Mouse (Mus musculus) 416B (cell line): ENCODE data around the gene Kctd4.

ENCODE experiments used
- DNase-seq: peaks from one replicate; pipeline ENCODE4 v3.0.0; 2011; ENCODE audit warnings: low read depth

Kctd4 gene

DNA sequence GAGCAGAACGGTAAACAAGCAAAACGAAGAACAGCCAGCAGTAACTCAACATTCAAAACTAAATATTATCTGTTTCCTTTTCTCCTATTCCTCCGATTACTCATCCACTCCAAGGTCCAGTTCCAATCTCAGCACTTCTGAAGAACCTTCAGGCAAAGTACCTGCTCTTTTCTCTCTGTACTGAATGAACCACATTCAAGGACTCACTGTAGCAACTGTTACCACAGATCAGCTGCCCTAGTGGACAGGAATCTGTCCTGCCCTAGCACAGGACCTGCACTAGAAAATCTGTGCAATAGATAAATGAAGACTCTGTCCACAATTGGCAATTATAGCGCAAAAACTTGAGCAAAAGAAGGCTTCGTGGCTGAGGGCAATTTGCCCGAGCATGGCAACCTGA, 36.1 kb downstream of the Kctd4 start:
- DNase-seq = no peak

DNA sequence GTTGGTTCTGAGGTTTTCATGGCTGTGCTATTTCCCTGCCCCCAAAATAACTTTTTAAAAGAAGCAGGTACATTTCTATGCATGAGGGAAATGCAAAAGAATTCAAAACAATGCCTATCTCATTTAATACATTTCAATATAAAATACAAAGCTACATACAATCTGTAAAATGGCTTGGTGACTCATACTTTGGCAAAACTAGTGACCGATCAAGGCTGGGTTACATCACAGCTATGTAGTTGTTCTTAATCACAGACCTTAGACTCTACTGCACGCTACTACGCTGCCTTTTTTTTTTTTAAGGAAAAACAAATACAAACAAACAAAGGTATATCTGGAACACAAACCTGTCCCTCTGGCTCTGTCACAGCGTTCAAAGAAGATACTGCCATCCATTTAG, 37.6 kb downstream of the Kctd4 start:
- peak; percentile 42 for DNase-seq

DNA sequence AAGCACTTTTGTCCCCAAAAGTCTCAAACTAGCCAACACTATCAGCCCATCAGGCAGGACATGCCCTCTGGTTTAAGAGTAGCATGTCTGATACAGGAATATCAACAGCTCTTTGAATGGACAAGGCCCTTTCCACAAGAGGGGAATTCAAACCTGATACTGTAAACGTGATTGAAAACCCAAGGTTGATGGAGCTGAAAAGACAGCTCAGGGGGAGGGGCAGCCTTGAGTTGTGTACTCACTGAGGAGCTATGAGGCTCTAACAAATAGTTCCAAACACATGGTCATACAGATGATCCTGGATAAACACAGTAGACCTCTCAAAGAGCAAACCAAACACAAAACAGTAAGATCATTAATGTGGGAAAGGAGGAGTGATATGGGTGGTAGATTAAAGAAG, 43.3 kb downstream of the Kctd4 start:
- no peak for DNase-seq

DNA sequence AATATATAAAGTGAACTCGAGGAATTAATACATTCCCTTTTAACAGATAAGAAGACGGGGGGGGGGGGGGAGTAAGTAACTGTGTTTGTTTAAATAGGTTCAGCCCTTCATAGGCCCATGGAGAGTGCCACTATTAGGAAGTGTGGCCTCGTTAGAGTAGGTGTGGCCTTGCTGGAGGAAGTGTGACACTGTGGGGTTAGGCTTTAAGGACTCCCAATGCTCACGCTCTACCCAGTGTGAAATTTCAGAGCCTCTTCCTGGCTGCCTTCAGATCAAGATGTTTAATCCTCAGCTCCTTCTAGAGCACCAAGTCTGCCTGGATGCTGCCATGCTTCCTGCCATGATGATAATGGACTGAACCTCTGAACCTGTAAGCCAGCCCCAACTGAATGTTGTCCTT, 47.0 kb downstream of the Kctd4 start:
- DNase-seq = peak; percentile 56

DNA sequence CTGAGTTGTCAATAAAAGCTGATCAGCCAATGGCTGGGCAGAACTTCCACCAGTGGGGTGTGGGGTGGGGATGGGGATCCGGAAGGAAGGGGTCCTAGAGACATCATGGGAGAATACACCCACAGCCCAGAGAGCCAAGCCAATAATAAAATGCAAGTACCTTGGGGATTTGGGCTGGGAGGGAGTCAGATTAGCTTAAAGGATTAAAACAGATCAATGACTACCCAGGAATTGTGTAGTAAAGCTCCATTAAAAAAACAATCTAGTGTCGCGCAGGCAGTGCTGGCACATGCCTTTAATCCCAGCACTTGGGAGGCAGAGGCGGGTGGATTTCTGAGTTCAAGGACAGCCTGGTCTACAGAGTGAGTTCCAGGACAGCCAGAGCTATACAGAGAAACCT, 50.2 kb downstream of the Kctd4 start:
- no peak for DNase-seq

DNA sequence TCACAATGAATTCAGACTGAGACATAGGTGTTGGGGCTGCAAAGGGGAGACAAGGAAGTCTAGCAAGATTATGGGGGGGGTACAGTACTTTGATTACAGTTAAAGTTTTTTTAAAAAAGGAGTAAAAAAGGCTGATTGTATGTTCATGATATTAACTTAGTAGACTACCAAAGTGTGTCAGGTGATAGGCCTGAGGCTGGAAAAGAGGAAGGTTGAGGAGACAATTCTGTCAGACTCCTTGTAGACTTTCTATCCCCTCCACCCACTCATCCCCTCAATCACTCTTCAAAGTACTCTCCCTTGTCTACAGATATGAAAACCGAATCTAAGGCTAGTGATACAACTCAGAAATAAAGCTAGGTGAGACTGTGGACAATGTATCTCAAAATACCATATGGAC, 53.4 kb downstream of the Kctd4 start:
- DNase-seq = no peak

DNA sequence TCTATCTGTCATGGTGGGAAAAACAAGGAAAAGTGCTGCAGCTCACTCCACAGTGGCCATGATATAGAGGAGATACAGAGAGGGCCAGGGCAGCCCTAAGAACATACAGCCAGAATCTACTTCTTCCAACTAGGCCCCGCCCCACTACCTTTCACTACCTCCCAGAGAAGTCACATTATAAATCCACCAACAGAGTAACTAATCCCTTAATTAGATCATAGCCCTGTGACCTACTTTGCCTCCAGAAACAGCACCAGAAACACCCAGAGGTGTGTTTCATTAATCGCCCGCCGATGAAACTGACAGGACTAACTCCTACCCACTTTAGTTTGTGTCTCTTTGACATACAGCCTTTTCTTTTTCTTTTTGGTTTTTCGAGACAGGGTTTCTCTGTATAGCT, 54.4 kb downstream of the Kctd4 start:
- DNase-seq = no peak

DNA sequence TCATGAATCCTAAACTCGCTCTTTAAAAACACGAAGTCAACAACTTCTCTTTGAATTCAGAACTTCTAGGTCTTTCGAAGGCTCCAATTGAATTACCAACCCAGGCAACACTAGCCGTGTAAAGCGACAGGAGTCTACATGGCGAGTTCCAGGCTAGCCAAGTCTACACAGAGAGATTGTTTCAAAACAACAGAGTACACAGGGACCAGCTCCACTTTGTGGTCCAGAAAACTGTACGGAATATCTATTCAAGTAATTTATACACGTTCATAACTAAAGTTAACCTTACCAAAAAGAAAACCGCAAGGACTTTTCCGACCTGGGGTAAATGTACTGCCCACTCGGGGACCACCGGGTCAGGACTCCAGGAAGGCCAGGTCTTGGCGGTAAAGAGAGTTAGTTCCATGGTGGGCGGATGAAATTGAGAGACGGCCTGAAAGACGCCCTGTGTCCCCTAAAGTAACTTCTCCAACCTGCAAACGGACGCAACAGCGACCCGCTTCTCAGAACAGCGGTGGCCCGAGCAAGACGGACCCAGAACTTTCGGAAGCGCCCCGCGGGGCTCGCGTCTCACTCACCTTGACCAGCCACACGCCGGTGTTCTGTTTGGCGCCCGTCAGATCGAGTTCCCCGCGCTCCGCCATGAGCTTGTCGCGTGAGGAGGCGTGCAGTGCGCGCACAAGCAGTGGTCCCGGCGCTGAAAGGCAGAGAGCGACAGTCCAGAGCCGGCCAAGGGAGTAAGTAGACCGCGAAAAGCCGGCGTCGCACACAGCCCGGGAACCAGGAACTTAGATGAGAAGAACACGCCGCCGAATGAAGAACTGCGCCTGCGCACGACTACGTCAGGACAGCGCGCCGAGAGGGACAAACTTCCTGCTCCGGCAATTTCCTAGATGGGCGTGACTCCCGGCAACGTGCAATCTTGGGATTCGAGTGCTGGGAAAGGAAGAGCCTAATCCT, 55.6 kb downstream of the Kctd4 start, which contains the start of gene Gtf2f2:
TSS of gene Gtf2f2 (minus strand) at position 764 of the 960 bp plus-strand sequence.
- DNase-seq = peak; percentile 94

DNA sequence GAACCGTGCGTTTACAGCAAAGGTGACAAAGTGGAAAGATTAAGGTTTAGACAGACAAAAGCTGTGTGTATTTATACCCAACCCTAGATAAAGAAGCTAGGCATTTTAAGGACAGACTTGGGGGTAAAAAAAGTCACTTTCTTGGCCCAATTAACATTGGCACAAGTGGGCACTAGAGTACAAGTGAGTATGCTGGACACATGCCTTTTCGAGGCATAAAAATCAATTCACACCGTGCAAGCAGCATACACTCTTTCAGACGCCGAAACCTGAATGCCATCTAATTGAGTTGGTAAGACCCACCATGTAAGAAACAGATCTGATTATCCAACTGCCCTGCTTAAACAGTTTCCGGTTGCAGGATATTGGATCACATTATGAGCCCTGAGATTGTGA, 56.3 kb downstream of the Kctd4 start:
- DNase-seq = no peak

DNA sequence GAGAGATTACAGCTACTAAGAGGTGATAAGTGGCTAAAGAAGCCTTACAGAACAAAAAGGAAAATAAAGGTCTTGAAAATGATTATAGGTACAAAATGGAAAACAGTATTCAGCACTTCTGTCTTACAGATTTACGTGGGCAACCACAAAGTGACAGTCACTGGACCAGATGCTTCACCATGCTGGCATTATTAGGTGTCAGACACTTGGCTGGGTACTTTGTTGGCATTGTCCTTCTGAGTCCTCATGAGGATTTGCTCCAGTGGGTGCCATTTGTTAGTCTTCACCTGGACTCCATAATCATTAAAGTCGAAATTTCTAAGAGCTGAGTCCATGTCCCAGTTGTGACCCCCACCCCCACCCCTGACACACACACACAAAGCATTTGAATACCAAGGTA, 59.5 kb downstream of the Kctd4 start:
- DNase-seq = no peak
